Mouse (Mus musculus): ENCODE results near the gene Zfp971. TPM values are rescaled to one million over a fixed set of nuclear protein-coding genes. Genes with fewer than 3 reads are reported as not detected.
A peak's percentile ranks its signal among the peaks of the same experiment; 100 is the strongest.
"Not testable (repeated sequence)": the region's sequence is repeated elsewhere in the genome, so short reads cannot be mapped to it uniquely, and the experiment has no call there.

Gene Zfp971
- total and polyA plus RNA-seq, 3 experiments: 17.7 to 10,023 (median 59.7) TPM

GRCm38 (mm10) chr2:178020773-178021172 is 2.3 kb upstream of the Zfp971 start:
- peak; percentile 91 for DNase-seq (ENCODE audit: low read depth, low spot score)
- TF ChIP-seq POLR2A (IDR thresholded peaks at IDR 0.05; ENCODE audit: control insufficient read depth in 1 of 2, insufficient read depth in 1 of 2, low read depth in 1 of 2, low read length in 2 of 2, poor library complexity in 1 of 2) (peak in 1 of 2 experiments; percentile 58; a peak in 2 of 4 replicates), ETS1 (IDR thresholded peaks at IDR 0.05; ENCODE audit: low read depth, low read length) (peak; percentile 87), MAZ (IDR thresholded peaks at IDR 0.05; ENCODE audit: low read depth, low read length) (peak; percentile 88), SIN3A (IDR thresholded peaks at IDR 0.05; ENCODE audit: low read length) (peak; percentile 81), EP300 (IDR thresholded peaks at IDR 0.05; ENCODE audit: low read depth in 1 of 2, low read length in 2 of 2) (peak; percentile 79 to 84), HCFC1 (IDR thresholded peaks at IDR 0.05; ENCODE audit: low read depth, low read length) (0 out of 2 replicates have a peak, but pooled peaks have one; percentile 17), TAL1 (IDR thresholded peaks at IDR 0.05; ENCODE audit: low read length) (peak; percentile 29; the same call in 1 of the 2 replicates), NELFE (IDR thresholded peaks at IDR 0.05; ENCODE audit: low read depth, low read length) (0 out of 2 replicates have a peak, but pooled peaks have one; percentile 25), RCOR1 (IDR thresholded peaks at IDR 0.05; ENCODE audit: low read depth, low read length) (peak; percentile 83), TBP (IDR thresholded peaks at IDR 0.05; ENCODE audit: low read depth, low read length) (peak; percentile 93), GATA1 (IDR thresholded peaks at IDR 0.05; ENCODE audit: low read depth, low read length) (peak; percentile 72), ZMIZ1 (IDR thresholded peaks at IDR 0.05; ENCODE audit: low read depth, low read length) (peak; percentile 59; the same call in 1 of the 2 replicates)

DNA sequence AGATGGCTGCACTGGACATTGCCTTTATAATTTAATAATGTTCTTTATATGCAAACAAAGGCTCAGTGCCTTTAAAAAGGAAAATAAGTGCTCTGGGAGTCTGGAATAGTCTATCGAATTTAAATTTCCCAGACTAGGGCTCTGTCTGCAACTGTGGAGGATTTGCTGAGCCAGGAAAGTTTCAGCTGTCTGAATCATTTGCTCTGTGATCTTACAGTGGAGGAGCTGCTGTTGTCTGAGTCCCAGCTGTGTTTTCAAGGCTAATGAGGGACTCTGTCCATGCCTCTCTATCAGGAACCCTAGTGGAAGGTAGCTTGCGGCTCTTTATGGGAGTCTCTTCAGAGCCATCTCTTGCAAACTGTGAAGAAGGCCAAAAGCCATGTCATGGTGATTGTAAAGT is 777 bp downstream of the Zfp971 start:
- not testable (repeated sequence) for H3K9me3 ChIP-seq (replicated peaks; ENCODE audit: insufficient read depth, low read length); H3K36me3 ChIP-seq (ENCODE audit: control insufficient read depth in 1 of 2, insufficient read depth in 2 of 2, low read length in 2 of 2); H3K4me1 ChIP-seq (ENCODE audit: control insufficient read depth in 1 of 2, insufficient read depth in 2 of 2, low read length in 2 of 2); H3K27me3 ChIP-seq (ENCODE audit: control insufficient read depth in 1 of 2, insufficient read depth in 2 of 2, low read length in 2 of 2)
- H3K4me3 ChIP-seq (ENCODE audit: control insufficient read depth in 1 of 2, insufficient read depth in 1 of 2, low read depth in 2 of 2, low read length in 2 of 2): peak overlapping the region; percentile 73 to 93
- H3K27ac ChIP-seq (ENCODE audit: control insufficient read depth, low read depth, low read length): peak overlapping the region; percentile 60
- H3K79me2 ChIP-seq (ENCODE audit: control insufficient read depth, insufficient read depth, low read length, poor library complexity): peaks cover 19% of the 10 kb centered on the region
- peak overlapping the region; percentile 75 for H3K9ac ChIP-seq (ENCODE audit: control insufficient read depth, low read depth, low read length, poor library complexity, severe bottlenecking)
- peak; percentile 8 for DNase-seq (ENCODE audit: low read depth, low spot score)

More at GRCm38 (mm10) chr2:178020773-178021172, 2.3 kb upstream of the Zfp971 start:
- H3K27me3 ChIP-seq (ENCODE audit: control insufficient read depth in 1 of 2, insufficient read depth in 2 of 2, low read length in 2 of 2); H3K4me1 ChIP-seq (ENCODE audit: control insufficient read depth in 1 of 2, insufficient read depth in 2 of 2, low read length in 2 of 2); H3K36me3 ChIP-seq (ENCODE audit: control insufficient read depth in 1 of 2, insufficient read depth in 2 of 2, low read length in 2 of 2); H3K9me3 ChIP-seq (replicated peaks; ENCODE audit: insufficient read depth, low read length); H3K4me3 ChIP-seq (ENCODE audit: control insufficient read depth in 1 of 2, insufficient read depth in 1 of 2, low read depth in 2 of 2, low read length in 2 of 2): not testable (repeated sequence)
- Histone ChIP-seq H3K9ac (ENCODE audit: control insufficient read depth, low read depth, low read length, poor library complexity, severe bottlenecking) (peak overlapping the region; percentile 62), H3K79me2 (ENCODE audit: control insufficient read depth, insufficient read depth, low read length, poor library complexity) (peaks cover 10% of the 10 kb centered on the region), H3K27ac (ENCODE audit: control insufficient read depth, low read depth, low read length) (peak overlapping the region; percentile 99)

- H3K27ac ChIP-seq (ENCODE audit: control insufficient read depth, low read depth, low read length); H3K9ac ChIP-seq (ENCODE audit: control insufficient read depth, low read depth, low read length, poor library complexity, severe bottlenecking); H3K4me1 ChIP-seq (ENCODE audit: control insufficient read depth in 1 of 2, insufficient read depth in 2 of 2, low read length in 2 of 2); H3K4me3 ChIP-seq (ENCODE audit: control insufficient read depth in 1 of 2, insufficient read depth in 1 of 2, low read depth in 2 of 2, low read length in 2 of 2); H3K27me3 ChIP-seq (ENCODE audit: control insufficient read depth in 1 of 2, insufficient read depth in 2 of 2, low read length in 2 of 2); H3K36me3 ChIP-seq (ENCODE audit: control insufficient read depth in 1 of 2, insufficient read depth in 2 of 2, low read length in 2 of 2); DNase-seq (ENCODE audit: low read depth, low spot score); H3K9me3 ChIP-seq (replicated peaks; ENCODE audit: insufficient read depth, low read length): not testable (repeated sequence)
- H3K79me2 ChIP-seq (ENCODE audit: control insufficient read depth, insufficient read depth, low read length, poor library complexity): peaks cover 22% of the 10 kb centered on the region
Observed at GRCm38 (mm10) chr2:178027601-178028000, 4.5 kb downstream of the Zfp971 start.

All from MEL (cell line).